Mouse (Mus musculus) forebrain, embryonic 15.5 days (tissue): ENCODE measurements around the gene Sag. TPM values are rescaled to one million over a fixed set of nuclear protein-coding genes. Genes with fewer than 3 reads are reported as not detected.
A peak's percentile ranks its signal among the peaks of the same experiment; 100 is the strongest.

ENCODE experiments used
- ATAC-seq: fragments of 200-750 bp; cut with Nextera tagmentation; replicated peaks from 2 replicates; pipeline ENCODE4 v1.8.0; 2017; ENCODE audit warnings: mild to moderate bottlenecking, moderate TSS enrichment, moderate library complexity
- H3K27ac ChIP-seq: fragments of 300-500 bp; sonication (generic); replicated peaks from 2 replicates; pipeline ENCODE4 v1.5.1; 2015; ENCODE audit warnings: mild to moderate bottlenecking, inconsistent platforms
- H3K27me3 ChIP-seq: fragments of 300-500 bp; sonication (generic); 2 replicates; pipeline ENCODE4 v1.6.1; 2015; ENCODE audit warnings: inconsistent platforms
- H3K36me3 ChIP-seq: fragments of 300-500 bp; sonication (generic); 2 replicates; pipeline ENCODE4 v1.6.1; 2015; ENCODE audit warnings: mild to moderate bottlenecking, inconsistent platforms
- H3K4me1 ChIP-seq: fragments of 300-500 bp; sonication (generic); 2 replicates; pipeline ENCODE4 v1.6.1; 2015; ENCODE audit warnings: inconsistent platforms
- H3K4me2 ChIP-seq: fragments of 300-500 bp; sonication (generic); replicated peaks from 2 replicates; pipeline ENCODE4 v1.6.1; 2015; ENCODE audit warnings: mild to moderate bottlenecking, inconsistent platforms
- H3K4me3 ChIP-seq: fragments of 300-500 bp; sonication (generic); 2 replicates; pipeline ENCODE4 v1.5.1; 2015; ENCODE audit warnings: mild to moderate bottlenecking, inconsistent platforms
- H3K9ac ChIP-seq: fragments of 300-500 bp; sonication (generic); replicated peaks from 2 replicates; pipeline ENCODE4 v1.6.1; 2015; ENCODE audit warnings: mild to moderate bottlenecking, inconsistent platforms
- H3K9me3 ChIP-seq: fragments of 300-500 bp; sonication (generic); 2 replicates; pipeline ENCODE4 v1.6.1; 2016; ENCODE audit warnings: inconsistent platforms
- whole genome bisulfite sequencing: fragments of 180-500 bp; shearing (Covaris S2); methylation state at CpG from one replicate; pipeline ENCODE4 v1.1.7; 2015; ENCODE audit warnings: mixed read lengths; 5-methylcytosine and 5-hydroxymethylcytosine counted together
- polyA plus RNA-seq: library from polyadenylated mRNA; unstranded; fragments of >200 nt; fragmentation: Nextera tagmentation; extraction: Ambion mirVana; gene quantifications from 2 replicates; pipeline ENCODE4 v1.2.1, GENCODE M21; 2015

Gene Sag
- polyA plus RNA-seq, 1 experiment from 2014 or later = 2.4 TPM

- no peaks in the 10 kb centered on the region for H3K36me3 ChIP-seq
- no peak overlapping the region for H3K27ac ChIP-seq
- WGBS = 62% methylated on average over 11 of the region's 11 CpGs
- H3K9me3 ChIP-seq = no peaks in the 10 kb centered on the region
- H3K9ac ChIP-seq = no peak overlapping the region
- no peaks in the 10 kb centered on the region for H3K27me3 ChIP-seq
- no peak for ATAC-seq
- no peak overlapping the region for H3K4me2 ChIP-seq
- H3K4me3 ChIP-seq = no peak overlapping the region
- peaks cover 5% of the 10 kb centered on the region for H3K4me1 ChIP-seq
These were observed 44.9 kb downstream of the Sag start for GRCm38 (mm10) chr1:87848237-87848996.

GRCm38 (mm10) chr1:87849278-87849677 is 45.8 kb downstream of the Sag start:
- Histone ChIP-seq H3K27me3 (no peaks in the 10 kb centered on the region), H3K4me1 (peaks cover 10% of the 10 kb centered on the region), H3K9ac (no peak overlapping the region), H3K27ac (no peak overlapping the region), H3K4me3 (no peak overlapping the region), H3K9me3 (no peaks in the 10 kb centered on the region), H3K36me3 (no peaks in the 10 kb centered on the region), H3K4me2 (no peak overlapping the region)
- WGBS = 81% methylated on average over 5 of the region's 5 CpGs
- ATAC-seq = no peak

- 87% methylated on average over 3 of the region's 3 CpGs for WGBS
- H3K36me3 ChIP-seq = no peaks in the 10 kb centered on the region
- no peak overlapping the region for H3K27ac ChIP-seq
- H3K4me2 ChIP-seq = no peak overlapping the region
- no peak overlapping the region for H3K9ac ChIP-seq
- no peaks in the 10 kb centered on the region for H3K9me3 ChIP-seq
- ATAC-seq = no peak
- H3K4me1 ChIP-seq = peaks cover 23% of the 10 kb centered on the region
- H3K27me3 ChIP-seq = no peaks in the 10 kb centered on the region
- no peak overlapping the region for H3K4me3 ChIP-seq
These were observed 47.9 kb downstream of the Sag start for GRCm38 (mm10) chr1:87851344-87851743.

GRCm38 (mm10) chr1:87852081-87852790 is 48.8 kb downstream of the Sag start:
- Histone ChIP-seq H3K9ac (peak overlapping the region; percentile 81; the same call in 1 of the 2 replicates), H3K4me2 (peak overlapping the region; percentile 84), H3K27ac (no peak overlapping the region), H3K27me3 (no peaks in the 10 kb centered on the region), H3K9me3 (no peaks in the 10 kb centered on the region), H3K36me3 (no peaks in the 10 kb centered on the region), H3K4me3 (peak overlapping the region; percentile 78; the same call in 1 of the 2 replicates), H3K4me1 (peaks cover 23% of the 10 kb centered on the region)
- WGBS = 46% methylated on average over 5 of the region's 5 CpGs
- no peak for ATAC-seq

- Histone ChIP-seq H3K27me3 (no peaks in the 10 kb centered on the region), H3K27ac (peak within 1 kb of the TSS; percentile 47), H3K4me2 (peak within 1 kb of the TSS; percentile 84), H3K4me1 (peaks cover 23% of the 10 kb centered on the region), H3K4me3 (peak within 1 kb of the TSS; percentile 78), H3K9me3 (no peaks in the 10 kb centered on the region), H3K36me3 (no peaks in the 10 kb centered on the region), H3K9ac (peak within 1 kb of the TSS; percentile 81)
- WGBS = 1% methylated on average over 56 of the region's 74 CpGs
- peak; percentile 95 for ATAC-seq
These were observed 49.6 kb downstream of the Sag start, which contains the start of gene Dgkd for GRCm38 (mm10) chr1:87852892-87853600. Dgkd (plus strand) TSS chr1:87853287.

- Histone ChIP-seq H3K4me1 (peaks cover 23% of the 10 kb centered on the region), H3K36me3 (no peaks in the 10 kb centered on the region), H3K4me3 (peak overlapping the region; percentile 78), H3K27me3 (no peaks in the 10 kb centered on the region), H3K4me2 (peak overlapping the region; percentile 84), H3K9me3 (no peaks in the 10 kb centered on the region), H3K27ac (peak overlapping the region; percentile 47), H3K9ac (peak overlapping the region; percentile 81)
- under 1% methylated on average over 47 of the region's 48 CpGs for WGBS
- ATAC-seq = peak; percentile 57
These were observed 50.3 kb downstream of the Sag start for GRCm38 (mm10) chr1:87853601-87854361.

GRCm38 (mm10) chr1:87854411-87854810 is 50.9 kb downstream of the Sag start:
- Histone ChIP-seq H3K9ac (peak overlapping the region; percentile 81), H3K9me3 (no peaks in the 10 kb centered on the region), H3K4me2 (peak overlapping the region; percentile 84), H3K27me3 (no peaks in the 10 kb centered on the region), H3K36me3 (no peaks in the 10 kb centered on the region), H3K27ac (no peak overlapping the region), H3K4me1 (peaks cover 23% of the 10 kb centered on the region), H3K4me3 (peak overlapping the region; percentile 78)
- no peak for ATAC-seq
- 16% methylated on average over 6 of the region's 6 CpGs for WGBS

- H3K27me3 ChIP-seq = no peaks in the 10 kb centered on the region
- H3K36me3 ChIP-seq = no peaks in the 10 kb centered on the region
- H3K4me3 ChIP-seq = no peak overlapping the region; the same call in 1 of the 2 replicates
- H3K27ac ChIP-seq = no peak overlapping the region
- peaks cover 23% of the 10 kb centered on the region for H3K4me1 ChIP-seq
- no peak overlapping the region for H3K9ac ChIP-seq
- no peaks in the 10 kb centered on the region for H3K9me3 ChIP-seq
- H3K4me2 ChIP-seq = peak overlapping the region; percentile 84
- 24% methylated on average over 2 of the region's 2 CpGs for WGBS
- no peak for ATAC-seq
These were observed 51.4 kb downstream of the Sag start for GRCm38 (mm10) chr1:87854851-87855251.

GRCm38 (mm10) chr1:87855522-87855921 is 52.0 kb downstream of the Sag start:
- WGBS = 79% methylated on average over 1 of the region's 1 CpGs
- Histone ChIP-seq H3K4me3 (no peak overlapping the region), H3K9ac (no peak overlapping the region), H3K27ac (no peak overlapping the region), H3K9me3 (no peaks in the 10 kb centered on the region), H3K27me3 (no peaks in the 10 kb centered on the region), H3K4me1 (peaks cover 23% of the 10 kb centered on the region), H3K36me3 (no peaks in the 10 kb centered on the region), H3K4me2 (no peak overlapping the region)
- no peak for ATAC-seq

- Histone ChIP-seq H3K4me3 (no peak overlapping the region), H3K27ac (no peak overlapping the region), H3K9ac (no peak overlapping the region), H3K36me3 (no peaks in the 10 kb centered on the region), H3K4me2 (no peak overlapping the region), H3K27me3 (no peaks in the 10 kb centered on the region), H3K9me3 (no peaks in the 10 kb centered on the region), H3K4me1 (peaks cover 23% of the 10 kb centered on the region)
- no peak for ATAC-seq
- 74% methylated on average over 3 of the region's 3 CpGs for WGBS
These were observed 53.3 kb downstream of the Sag start for GRCm38 (mm10) chr1:87856823-87857222.

- ATAC-seq = no peak
- H3K4me3 ChIP-seq = no peak overlapping the region
- H3K4me1 ChIP-seq = peaks cover 18% of the 10 kb centered on the region
- no peak overlapping the region for H3K4me2 ChIP-seq
- no peak overlapping the region for H3K27ac ChIP-seq
- no peaks in the 10 kb centered on the region for H3K36me3 ChIP-seq
- H3K9me3 ChIP-seq = no peaks in the 10 kb centered on the region
- no peak overlapping the region for H3K9ac ChIP-seq
- WGBS = 100% methylated on average over 1 of the region's 1 CpGs
- no peaks in the 10 kb centered on the region for H3K27me3 ChIP-seq
These were observed 54.6 kb downstream of the Sag start for GRCm38 (mm10) chr1:87858031-87858430.
